Mouse (Mus musculus) ovary, postnatal 14 days (tissue): ENCODE results near the gene Mc3r.

ENCODE experiments used
- DNase-seq: peaks from one replicate; pipeline ENCODE4 v3.0.0; 2022; ENCODE audit warnings: low spot score

Mc3r gene

GRCm38 (mm10) chr2:172256418-172256817 lies 8.1 kb downstream of the Mc3r start:
- DNase-seq: no peak

- no peak for DNase-seq
These were observed 8.7 kb downstream of the Mc3r start for GRCm38 (mm10) chr2:172256956-172257355.

- DNase-seq: no peak
These were observed 9.3 kb downstream of the Mc3r start for GRCm38 (mm10) chr2:172257471-172258065.

DNA sequence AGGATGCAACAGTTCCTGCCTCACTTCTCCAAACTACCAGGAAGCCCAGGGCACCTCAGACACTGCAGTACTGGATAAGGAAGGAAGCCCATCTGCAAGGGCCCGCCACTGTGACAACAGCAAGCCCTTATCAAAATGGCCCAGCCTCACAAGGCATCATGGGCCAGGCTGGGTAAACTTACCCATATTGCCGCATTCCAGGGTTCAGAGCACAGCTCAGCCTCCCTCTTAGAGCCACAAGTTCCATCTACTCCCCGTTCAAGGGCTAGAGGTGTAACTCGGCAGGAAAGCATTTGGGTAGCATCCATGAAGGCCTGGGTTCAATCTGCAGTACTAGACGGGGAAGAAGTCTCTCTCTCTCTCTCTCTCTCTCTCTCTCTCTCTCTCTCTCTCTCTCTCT lies 11.8 kb downstream of the Mc3r start:
- DNase-seq: no peak

DNA sequence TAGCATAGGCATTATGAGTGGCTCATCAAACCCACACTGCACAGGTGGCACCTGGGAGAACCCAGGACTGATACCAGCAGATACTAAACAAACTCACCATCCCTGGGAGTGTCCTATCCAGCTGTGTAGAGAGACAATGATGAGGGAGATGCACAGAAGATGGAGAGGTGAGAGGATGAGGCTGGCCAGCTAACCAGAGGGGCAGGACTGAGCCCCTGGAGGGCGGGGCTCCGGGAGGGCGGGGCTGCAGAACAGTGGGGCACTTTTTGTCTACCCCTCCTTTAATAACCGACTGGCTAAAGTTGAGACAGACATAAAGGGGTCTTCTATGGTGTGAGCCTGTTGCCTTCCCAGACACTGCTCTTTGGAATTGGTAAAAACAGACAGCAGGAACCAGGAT lies 13.1 kb downstream of the Mc3r start:
- DNase-seq: no peak

DNA sequence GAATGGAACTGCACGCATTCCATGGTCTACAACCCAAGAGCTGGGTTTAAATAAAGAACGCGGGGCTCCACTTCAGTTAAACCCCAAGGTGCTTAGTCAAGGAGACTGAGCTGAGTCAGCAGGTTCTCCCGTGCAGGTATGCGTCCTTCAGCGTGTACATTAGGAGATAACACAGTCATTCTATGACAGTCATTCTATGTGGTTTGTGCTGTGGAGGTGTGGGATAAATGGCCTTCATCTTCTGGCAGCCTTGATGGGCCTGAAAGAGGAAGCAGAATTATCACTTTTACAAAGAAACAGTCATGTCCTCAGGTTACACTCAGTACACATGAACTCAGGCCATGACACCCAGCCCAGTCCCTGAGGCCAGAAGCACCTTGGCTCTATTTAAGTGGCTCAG lies 14.9 kb downstream of the Mc3r start:
- no peak for DNase-seq

- DNase-seq: no peak
These were observed 21.6 kb downstream of the Mc3r start for GRCm38 (mm10) chr2:172269907-172270306.

GRCm38 (mm10) chr2:172270485-172270944 lies 22.2 kb downstream of the Mc3r start:
- DNase-seq: no peak

- DNase-seq: no peak
These were observed 22.8 kb downstream of the Mc3r start for GRCm38 (mm10) chr2:172270974-172271697.

DNA sequence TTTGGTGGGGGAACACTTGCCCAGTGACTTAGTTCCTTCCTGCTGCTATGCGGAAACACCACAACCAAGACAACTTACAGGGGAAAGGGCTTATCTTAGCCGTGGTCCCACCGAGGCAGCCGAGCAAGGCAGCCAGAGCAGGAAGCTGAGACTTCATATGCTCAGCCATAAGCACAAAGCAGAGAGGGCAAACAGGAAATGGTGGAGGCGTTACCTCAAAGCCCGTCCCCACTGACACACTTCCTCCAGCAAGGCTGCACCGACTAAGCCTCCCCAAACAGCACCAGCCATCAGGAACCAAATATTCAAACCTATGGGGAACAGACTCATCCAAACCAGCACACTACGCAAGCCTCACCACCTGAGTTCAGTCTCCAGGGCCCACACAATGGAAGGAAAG lies 26.4 kb downstream of the Mc3r start:
- no peak for DNase-seq

DNA sequence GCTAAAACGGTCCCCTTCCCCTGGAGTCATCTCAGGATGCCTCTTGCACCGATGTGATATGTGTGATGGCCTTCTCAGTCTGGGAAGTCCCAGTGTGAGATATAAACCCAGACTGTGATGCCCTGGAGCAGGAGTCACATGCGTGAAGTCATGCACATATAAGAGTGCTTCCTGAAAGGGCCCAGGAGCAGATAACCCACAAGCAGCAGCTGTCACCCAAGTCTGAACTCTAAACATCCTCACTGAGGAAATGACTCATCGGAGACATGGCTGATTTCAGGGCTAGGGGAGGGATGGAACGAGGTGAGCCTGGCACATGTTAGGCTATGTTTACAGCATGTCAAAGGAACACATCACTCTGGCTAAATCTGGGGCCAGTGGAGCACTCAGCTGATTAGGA lies 27.9 kb downstream of the Mc3r start:
- no peak for DNase-seq

GRCm38 (mm10) chr2:172278979-172279378 lies 30.7 kb downstream of the Mc3r start:
- no peak for DNase-seq

DNA sequence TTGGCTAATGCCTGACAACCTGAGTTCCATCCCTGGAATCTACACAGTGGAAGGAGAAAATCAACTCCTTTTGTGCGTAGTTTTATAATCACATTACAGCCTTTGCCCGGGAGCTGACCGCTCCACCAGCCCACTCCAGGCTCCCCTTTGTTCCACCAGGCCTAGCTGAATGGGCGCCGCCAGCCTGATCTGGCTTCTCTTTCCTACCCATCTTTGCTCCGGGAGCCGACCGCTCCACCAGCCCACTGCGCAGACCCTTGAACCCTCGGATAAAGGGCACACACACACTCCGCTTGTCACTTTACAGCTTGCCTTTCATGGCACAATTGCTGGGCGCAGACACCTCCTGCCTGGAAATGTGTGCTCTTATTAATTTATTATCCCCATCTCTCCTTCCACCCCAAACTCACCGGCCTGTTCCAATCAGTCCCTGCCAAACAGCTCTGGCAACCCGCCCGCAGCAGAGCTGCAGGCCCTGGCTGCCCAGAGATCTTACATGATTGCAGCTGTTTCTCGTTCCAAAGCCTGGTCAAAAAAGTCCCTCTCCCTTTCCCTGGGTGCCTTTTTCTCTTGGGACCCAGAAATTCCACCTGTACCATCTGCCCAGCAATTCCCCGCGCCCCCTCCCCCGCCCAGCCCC lies 33.9 kb downstream of the Mc3r start:
- peak; percentile 6 for DNase-seq

GRCm38 (mm10) chr2:172287715-172288114 lies 39.4 kb downstream of the Mc3r start:
- no peak for DNase-seq

DNA sequence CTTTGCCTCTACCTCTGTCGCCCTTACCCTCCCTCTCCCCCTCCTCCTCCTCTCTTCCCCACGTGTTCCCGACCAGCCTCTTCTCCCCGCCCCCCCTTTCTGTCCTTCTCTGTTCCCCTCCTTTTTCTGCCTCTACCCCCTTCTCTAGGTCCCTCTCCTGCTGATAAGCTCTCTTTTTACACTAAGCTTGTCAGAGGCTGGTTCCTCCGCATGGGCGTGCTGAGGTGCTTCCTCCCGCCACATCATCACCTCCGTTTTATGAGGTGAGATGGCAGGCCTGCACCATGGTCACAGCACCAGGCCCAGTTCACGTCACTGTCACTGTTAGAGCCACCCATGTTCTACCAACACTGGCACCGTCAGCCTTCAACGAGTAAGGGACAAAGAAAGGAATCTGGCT lies 40.7 kb downstream of the Mc3r start:
- DNase-seq: no peak

GRCm38 (mm10) chr2:172289632-172290031 lies 41.3 kb downstream of the Mc3r start:
- DNase-seq: no peak

GRCm38 (mm10) chr2:172290474-172290873 lies 42.2 kb downstream of the Mc3r start:
- DNase-seq: no peak

GRCm38 (mm10) chr2:172291025-172291424 lies 42.7 kb downstream of the Mc3r start:
- DNase-seq: no peak

GRCm38 (mm10) chr2:172291755-172292524 lies 43.6 kb downstream of the Mc3r start:
- no peak for DNase-seq

DNA sequence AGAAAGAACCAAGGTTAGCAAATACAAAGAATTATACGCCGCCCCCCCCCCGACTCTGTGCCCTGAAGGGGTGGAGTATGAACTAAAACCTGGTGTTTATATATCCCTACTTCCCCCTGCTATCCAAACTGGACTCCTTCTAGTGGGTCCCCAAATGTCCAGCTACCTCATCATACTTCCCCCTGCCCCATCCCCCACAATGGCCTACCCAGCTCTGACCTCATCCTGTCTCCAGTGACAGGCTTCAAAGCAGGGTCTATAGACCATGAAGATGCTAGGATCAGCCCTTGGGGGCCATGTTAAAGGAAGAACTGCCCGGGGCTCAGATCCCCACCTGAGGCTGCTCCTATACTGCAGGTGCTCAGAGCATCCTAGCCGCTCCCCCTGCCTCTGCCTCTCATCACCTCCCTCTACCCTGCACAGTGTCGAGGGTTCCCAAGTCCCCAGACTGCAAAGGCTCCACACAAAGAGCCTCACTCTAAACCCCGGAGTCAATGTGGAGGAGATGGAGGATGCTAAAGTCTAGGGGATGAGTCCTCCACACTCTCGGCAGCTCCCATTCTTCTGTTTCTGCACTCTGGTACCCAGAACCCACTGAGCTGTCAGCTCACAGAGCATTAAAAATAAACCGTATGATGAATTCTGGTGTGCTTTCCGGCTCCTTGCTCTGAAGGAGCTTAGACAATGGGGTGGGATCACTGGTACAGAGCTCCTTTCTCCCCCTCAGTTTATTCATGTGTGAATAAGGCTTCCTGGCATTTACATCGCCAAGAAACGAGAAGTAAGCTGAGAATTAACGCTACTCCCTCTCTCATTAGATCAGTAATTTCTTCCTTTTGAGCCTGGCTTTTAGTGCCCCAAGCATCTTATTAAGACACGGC lies 44.5 kb downstream of the Mc3r start:
- no peak for DNase-seq

GRCm38 (mm10) chr2:172298083-172298482 lies 49.8 kb downstream of the Mc3r start:
- DNase-seq: no peak

DNA sequence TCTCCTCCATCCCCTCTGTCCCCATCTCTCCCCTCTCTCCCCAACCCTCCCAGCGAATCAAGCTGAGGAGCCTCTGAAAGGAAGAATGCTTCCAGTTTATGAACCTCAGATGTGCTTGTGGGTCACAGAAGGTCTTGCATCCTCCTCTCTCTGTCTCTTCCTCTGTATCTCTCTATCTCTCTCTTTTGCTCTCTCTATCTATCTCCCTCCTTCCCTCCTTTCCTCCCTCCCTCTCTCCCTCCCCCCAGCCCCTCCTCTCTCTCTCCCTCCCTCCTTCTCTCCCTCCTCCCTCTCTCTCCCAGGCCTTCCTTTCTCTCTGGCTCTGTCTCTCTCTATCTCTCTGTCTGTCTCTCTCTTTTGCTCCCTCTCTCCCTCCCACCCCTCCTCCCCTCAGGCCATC lies 50.2 kb downstream of the Mc3r start:
- DNase-seq: no peak
